Mouse (Mus musculus) intestine, embryonic 15.5 days (tissue): ENCODE results near the gene Six2. TPM values are rescaled to one million over a fixed set of nuclear protein-coding genes. Genes with fewer than 3 reads are reported as not detected.

Experiments
- ATAC-seq: fragments of 200-750 bp; cut with Nextera tagmentation; 2 replicates; pipeline ENCODE4 v1.8.0; 2017; ENCODE audit warnings: moderate TSS enrichment, moderate library complexity
- H3K27ac ChIP-seq: fragments of 300-500 bp; sonication (generic); 2 replicates; pipeline ENCODE4 v1.5.1; 2015; ENCODE audit warnings: mild to moderate bottlenecking, inconsistent platforms
- H3K27me3 ChIP-seq: fragments of 300-500 bp; sonication (generic); replicated peaks from 2 replicates; pipeline ENCODE4 v1.6.1; 2015; ENCODE audit warnings: inconsistent platforms
- H3K36me3 ChIP-seq: fragments of 300-500 bp; sonication (generic); 2 replicates; pipeline ENCODE4 v1.6.1; 2015; ENCODE audit warnings: inconsistent platforms
- H3K4me1 ChIP-seq: fragments of 300-500 bp; sonication (generic); replicated peaks from 2 replicates; pipeline ENCODE4 v1.6.1; 2015; ENCODE audit warnings: inconsistent platforms
- H3K4me2 ChIP-seq: fragments of 300-500 bp; sonication (generic); replicated peaks from 2 replicates; pipeline ENCODE4 v1.6.1; 2015; ENCODE audit warnings: mild to moderate bottlenecking, inconsistent platforms
- H3K4me3 ChIP-seq: fragments of 300-500 bp; sonication (generic); replicated peaks from 2 replicates; pipeline ENCODE4 v1.5.1; 2015; ENCODE audit warnings: inconsistent platforms
- H3K9ac ChIP-seq: fragments of 300-500 bp; sonication (generic); 2 replicates; pipeline ENCODE4 v1.6.1; 2015; ENCODE audit warnings: inconsistent platforms
- H3K9me3 ChIP-seq: fragments of 300-500 bp; sonication (generic); 2 replicates; pipeline ENCODE4 v1.6.1; 2016; ENCODE audit warnings: inconsistent platforms
- WGBS: fragments of 180-500 bp; shearing (Covaris S2); methylation state at CpG from one replicate; pipeline ENCODE4 v1.1.7; 2015; 5-methylcytosine and 5-hydroxymethylcytosine counted together
- polyA plus RNA-seq: library from polyadenylated mRNA; unstranded; fragments of >200 nt; fragmentation: Nextera tagmentation; extraction: Ambion mirVana; gene quantifications from 2 replicates; pipeline ENCODE4 v1.2.1, GENCODE M21; 2015

Gene Six2
- polyA plus RNA-seq, 1 experiment from 2014 or later, result 0.43 TPM

DNA sequence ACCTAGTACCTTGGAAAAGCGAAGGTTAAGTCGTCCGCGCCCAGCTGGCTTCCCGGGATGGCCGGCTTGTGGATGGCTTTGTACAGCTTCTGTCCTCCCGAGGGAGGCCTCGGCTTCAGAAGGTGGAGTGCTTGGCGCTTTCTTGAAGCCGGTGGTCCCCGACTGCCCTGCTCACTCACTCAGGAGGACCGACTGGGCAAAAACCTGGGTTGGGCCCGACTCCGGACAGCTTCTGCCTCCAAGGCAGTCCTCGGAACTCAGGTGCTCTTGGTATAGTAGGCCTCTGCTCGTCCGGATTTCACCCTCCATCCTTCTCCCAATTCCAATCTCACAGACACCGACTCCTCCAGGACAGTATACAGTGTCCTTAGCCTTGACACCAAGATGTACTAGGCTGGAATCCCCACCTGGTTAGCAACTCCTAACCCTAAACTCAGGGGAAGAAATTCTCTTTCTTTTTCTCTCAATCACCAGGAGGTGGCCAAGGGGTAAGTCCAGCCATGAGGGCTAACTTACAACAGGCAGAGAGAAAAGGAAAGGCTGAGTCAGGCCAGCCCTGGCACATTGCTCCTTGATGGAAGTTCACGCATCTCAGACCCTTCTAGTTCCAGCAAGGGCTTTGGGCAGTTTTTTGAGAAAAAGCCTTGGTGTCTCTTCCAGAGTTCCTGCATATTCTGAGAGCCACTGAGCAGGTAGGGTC lies 7.1 kb downstream of the Six2 start:
- no peak for ATAC-seq
- Histone ChIP-seq H3K9ac (no peak overlapping the region), H3K27ac (no peak overlapping the region), H3K4me2 (no peak overlapping the region), H3K4me3 (no peak overlapping the region), H3K4me1 (peaks cover 5% of the 10 kb centered on the region; the same call in 1 of the 2 replicates), H3K9me3 (no peaks in the 10 kb centered on the region), H3K36me3 (no peaks in the 10 kb centered on the region), H3K27me3 (peaks cover 77% of the 10 kb centered on the region)
- 7% methylated on average over 19 of the region's 19 CpGs for WGBS

DNA sequence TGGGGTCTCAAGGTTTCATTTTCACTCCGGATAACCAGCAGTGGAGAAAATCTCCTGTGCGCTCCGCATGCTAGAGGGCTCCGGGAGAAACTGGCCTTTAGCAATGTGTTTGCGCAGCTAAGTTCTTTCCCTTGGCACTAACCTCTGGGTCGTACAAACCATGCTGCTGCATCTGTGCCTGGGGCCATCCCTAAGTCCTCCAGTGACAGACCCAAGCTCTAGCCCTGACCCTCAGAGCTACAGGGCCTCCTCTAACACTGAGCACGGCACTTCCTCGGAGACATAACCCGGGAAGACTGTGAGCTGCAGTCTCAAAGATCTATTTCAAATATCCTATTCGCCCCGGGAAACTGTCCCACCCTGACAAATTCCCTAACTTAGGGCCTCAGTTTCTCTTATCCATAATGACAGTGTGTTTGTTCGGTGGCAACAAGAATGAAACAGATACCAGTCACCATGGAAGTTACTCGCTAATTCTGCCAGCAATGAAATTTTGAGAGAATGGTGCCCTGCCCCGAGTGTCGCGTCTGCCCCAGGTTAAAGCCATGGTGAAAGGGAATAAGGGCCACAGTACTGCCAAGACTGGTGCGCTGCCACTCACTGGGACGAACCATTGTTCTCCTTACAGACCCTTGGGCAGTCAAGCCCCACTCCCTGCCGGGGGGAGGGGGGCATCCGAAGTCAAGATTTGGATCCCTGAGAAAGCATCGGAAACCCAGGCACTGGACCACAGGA lies 7.8 kb downstream of the Six2 start:
- H3K4me3 ChIP-seq, result peak overlapping the region; percentile 15; the same call in 1 of the 2 replicates
- H3K9me3 ChIP-seq, result no peaks in the 10 kb centered on the region
- WGBS, result 7% methylated on average over 21 of the region's 21 CpGs
- H3K36me3 ChIP-seq, result no peaks in the 10 kb centered on the region
- no peak overlapping the region for H3K27ac ChIP-seq
- no peak for ATAC-seq
- H3K9ac ChIP-seq, result no peak overlapping the region
- H3K27me3 ChIP-seq, result peaks cover 70% of the 10 kb centered on the region
- peaks cover 5% of the 10 kb centered on the region; the same call in 1 of the 2 replicates for H3K4me1 ChIP-seq
- peak overlapping the region; percentile 40; the same call in 1 of the 2 replicates for H3K4me2 ChIP-seq

DNA sequence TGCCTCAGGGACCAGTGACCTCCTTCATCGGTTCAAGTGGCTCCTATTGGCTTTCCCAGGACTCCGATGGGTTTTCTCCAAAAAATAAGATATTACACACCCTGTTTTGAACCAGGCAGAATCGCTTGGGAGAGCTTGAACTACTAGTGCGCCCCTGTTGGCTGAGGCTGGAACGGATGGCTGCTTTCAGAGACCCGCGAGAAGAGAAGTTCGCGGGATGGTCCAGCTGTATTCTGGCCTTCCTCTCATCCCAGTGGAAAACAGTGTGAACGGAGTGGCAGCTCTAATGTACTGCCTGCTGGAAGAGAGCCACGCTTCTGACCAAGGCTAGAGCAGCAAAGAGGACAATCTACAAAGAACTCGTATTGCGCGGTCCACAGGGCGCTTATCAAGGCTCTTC lies 8.4 kb downstream of the Six2 start:
- ATAC-seq, result no peak
- no peaks in the 10 kb centered on the region for H3K9me3 ChIP-seq
- H3K27me3 ChIP-seq, result peaks cover 65% of the 10 kb centered on the region
- H3K9ac ChIP-seq, result no peak overlapping the region
- H3K4me2 ChIP-seq, result peak overlapping the region; percentile 40; the same call in 1 of the 2 replicates
- no peaks in the 10 kb centered on the region for H3K36me3 ChIP-seq
- H3K27ac ChIP-seq, result no peak overlapping the region
- H3K4me3 ChIP-seq, result peak overlapping the region; percentile 15; the same call in 1 of the 2 replicates
- WGBS, result 1% methylated on average over 15 of the region's 15 CpGs
- peaks cover 5% of the 10 kb centered on the region; the same call in 1 of the 2 replicates for H3K4me1 ChIP-seq

DNA sequence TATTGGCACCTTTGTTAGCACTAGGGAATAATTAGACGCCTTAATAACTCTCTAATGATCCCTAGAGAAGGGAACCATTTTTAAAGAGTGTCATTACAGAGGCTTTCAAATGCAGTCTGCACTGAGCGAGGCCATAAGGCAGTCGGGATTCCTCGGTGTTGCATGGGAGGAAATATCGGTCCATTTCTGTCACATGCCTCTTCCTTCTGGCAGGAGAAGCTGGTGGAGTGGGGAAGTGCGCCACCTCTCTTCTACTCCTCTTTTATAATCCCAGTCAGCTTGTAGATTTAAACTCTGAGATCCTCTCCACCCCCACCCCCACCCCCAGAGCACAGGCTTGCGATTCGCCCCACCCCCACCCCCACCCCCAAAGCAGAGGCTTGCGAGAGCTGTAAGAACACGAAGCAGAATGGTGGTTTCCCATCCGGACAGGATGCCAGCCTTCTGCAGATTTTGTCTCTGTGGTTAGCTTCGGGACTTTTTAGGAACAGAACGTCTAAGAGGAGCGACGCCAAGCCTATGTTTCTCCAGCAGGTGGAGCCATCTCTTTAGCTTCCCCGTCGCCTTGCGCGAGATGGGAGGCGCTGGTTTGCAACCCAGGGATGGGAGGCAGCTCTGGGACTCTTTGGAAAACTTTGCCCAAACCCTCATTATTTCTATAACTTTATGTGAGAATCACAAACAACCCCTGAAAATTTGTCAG lies 23.3 kb downstream of the Six2 start:
- Histone ChIP-seq H3K4me1 (no peaks in the 10 kb centered on the region), H3K27ac (no peak overlapping the region), H3K9me3 (no peaks in the 10 kb centered on the region), H3K4me3 (peak overlapping the region; percentile 20; the same call in 1 of the 2 replicates), H3K9ac (no peak overlapping the region), H3K4me2 (peak overlapping the region; percentile 43), H3K27me3 (peaks cover 28% of the 10 kb centered on the region; the same call in 1 of the 2 replicates), H3K36me3 (no peaks in the 10 kb centered on the region)
- ATAC-seq, result peak; percentile 76
- 3% methylated on average over 20 of the region's 20 CpGs for WGBS

DNA sequence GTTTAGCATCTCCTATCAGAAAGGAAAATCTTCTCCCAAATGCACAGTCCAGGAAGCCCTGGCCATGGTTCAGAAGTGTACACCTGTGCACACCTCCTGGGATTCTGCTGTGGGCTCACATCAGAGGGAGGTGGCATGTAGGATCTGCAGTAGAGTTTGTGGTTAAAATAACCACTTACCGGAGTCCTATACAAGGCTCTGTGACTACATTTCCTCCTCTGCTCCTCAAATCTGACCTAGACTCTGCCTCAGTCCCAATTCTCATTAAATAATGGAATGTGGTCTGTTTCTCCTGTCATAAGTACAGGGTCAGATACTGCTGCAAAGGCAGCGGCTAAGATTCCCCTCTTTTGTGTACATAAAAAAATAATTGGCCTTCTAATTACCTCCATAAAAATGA lies 23.9 kb downstream of the Six2 start:
- Histone ChIP-seq H3K27me3 (peaks cover 28% of the 10 kb centered on the region; the same call in 1 of the 2 replicates), H3K9me3 (no peaks in the 10 kb centered on the region), H3K27ac (no peak overlapping the region), H3K4me3 (no peak overlapping the region), H3K4me1 (no peaks in the 10 kb centered on the region), H3K4me2 (peak overlapping the region; percentile 43; the same call in 1 of the 2 replicates), H3K9ac (no peak overlapping the region), H3K36me3 (no peaks in the 10 kb centered on the region)
- WGBS, result 39% methylated on average over 2 of the region's 2 CpGs
- no peak for ATAC-seq

DNA sequence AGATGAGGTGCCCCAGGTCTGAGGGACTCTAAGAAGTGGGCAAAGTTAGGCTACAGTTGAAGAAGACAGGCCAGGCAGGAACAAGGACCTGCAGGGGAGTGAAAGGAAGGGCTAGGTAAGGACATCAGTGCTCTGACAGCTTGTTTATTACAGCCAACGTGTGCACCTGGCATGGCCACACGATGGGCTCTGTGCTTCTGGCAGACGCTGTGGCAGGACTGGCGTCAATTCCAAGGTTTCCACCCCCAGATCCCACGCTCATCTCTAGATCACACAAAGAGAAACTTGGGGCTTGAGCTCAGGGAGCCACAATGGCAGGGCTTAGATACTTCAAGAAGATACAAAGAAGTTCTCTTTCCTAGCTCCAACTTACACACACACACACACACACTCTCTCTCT lies 26.6 kb downstream of the Six2 start:
- no peak for ATAC-seq
- peaks cover 23% of the 10 kb centered on the region; the same call in 1 of the 2 replicates for H3K27me3 ChIP-seq
- no peaks in the 10 kb centered on the region for H3K36me3 ChIP-seq
- H3K9ac ChIP-seq, result no peak overlapping the region
- H3K27ac ChIP-seq, result no peak overlapping the region
- no peaks in the 10 kb centered on the region for H3K4me1 ChIP-seq
- H3K9me3 ChIP-seq, result no peaks in the 10 kb centered on the region
- WGBS, result 55% methylated on average over 5 of the region's 5 CpGs
- no peak overlapping the region for H3K4me3 ChIP-seq
- no peak overlapping the region for H3K4me2 ChIP-seq

DNA sequence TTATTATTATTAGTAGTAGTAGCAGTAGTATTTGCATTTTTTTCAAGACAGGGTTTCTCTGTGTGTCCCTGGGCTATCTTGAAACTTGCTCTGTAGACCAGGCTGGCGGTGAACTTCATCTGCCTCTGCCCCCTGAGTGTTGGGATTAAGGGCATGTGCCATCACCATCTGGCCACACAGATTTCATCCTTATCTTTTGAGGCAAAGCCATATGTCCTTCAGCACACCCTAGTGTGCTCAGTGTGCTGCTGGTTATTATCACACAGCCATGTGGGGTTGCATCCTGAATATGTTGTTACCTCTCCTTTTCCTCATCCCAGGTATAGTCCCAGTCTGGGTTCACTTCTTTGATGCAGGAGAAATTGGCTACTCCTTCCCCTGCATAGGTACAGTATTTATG lies 28.1 kb downstream of the Six2 start:
- Histone ChIP-seq H3K4me1 (no peaks in the 10 kb centered on the region), H3K4me3 (no peak overlapping the region), H3K36me3 (no peaks in the 10 kb centered on the region), H3K27ac (no peak overlapping the region), H3K27me3 (peaks cover 17% of the 10 kb centered on the region; the same call in 1 of the 2 replicates), H3K9ac (no peak overlapping the region), H3K4me2 (no peak overlapping the region), H3K9me3 (no peaks in the 10 kb centered on the region)
- ATAC-seq, result no peak
- WGBS, result 81% methylated on average over 1 of the region's 1 CpGs

DNA sequence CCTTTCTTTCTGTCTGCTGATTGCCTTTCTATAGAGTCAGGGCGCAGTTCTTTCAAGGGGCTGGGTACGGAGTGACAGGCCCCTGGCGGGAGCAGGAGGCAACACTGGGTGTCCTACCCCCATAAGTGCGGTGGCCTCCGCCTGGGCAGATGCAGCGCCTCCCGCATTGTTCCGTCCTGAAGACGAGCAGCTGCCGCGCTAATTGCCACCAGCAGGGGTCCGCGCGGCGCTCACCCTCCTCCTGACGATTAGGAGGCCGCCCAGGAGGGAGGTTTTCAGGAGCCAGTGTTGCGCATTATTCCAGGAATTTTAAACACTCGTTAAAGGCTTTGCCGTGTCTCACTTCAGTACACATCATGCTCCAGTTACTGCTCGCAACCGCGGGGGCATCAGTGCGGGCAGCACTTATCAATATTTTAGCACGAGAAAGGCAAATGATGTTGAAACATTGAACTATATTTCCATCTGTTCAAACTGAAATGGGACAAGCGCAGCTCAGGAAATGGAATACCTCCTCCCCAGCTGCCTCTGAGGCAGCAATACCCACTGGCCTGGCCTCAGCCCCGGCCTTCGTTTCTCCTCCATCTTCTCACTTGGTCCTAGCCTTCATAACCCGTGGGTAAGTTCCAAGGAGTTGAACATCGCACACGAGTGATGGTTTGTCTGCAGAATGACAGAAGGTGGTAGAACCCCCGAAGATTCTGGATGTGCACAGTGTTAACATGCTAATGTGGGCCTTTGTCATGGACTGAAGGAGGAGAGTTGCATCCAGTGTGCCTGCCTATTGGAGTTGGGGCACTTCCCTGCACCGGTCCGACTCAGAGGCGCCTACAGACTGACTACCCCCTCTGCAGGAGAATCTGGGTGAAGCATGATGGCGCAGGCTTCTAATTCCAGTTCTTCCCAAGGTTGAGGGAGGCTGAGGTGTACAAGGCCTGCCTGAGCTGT lies 42.1 kb downstream of the Six2 start:
- Histone ChIP-seq H3K4me3 (peak overlapping the region; percentile 30), H3K4me1 (no peaks in the 10 kb centered on the region; the same call in 1 of the 2 replicates), H3K9me3 (no peaks in the 10 kb centered on the region), H3K27me3 (peaks cover 42% of the 10 kb centered on the region), H3K36me3 (no peaks in the 10 kb centered on the region), H3K9ac (no peak overlapping the region; the same call in 1 of the 2 replicates), H3K27ac (no peak overlapping the region), H3K4me2 (peak overlapping the region; percentile 67)
- ATAC-seq, result peak; percentile 72
- 6% methylated on average over 36 of the region's 36 CpGs for WGBS

DNA sequence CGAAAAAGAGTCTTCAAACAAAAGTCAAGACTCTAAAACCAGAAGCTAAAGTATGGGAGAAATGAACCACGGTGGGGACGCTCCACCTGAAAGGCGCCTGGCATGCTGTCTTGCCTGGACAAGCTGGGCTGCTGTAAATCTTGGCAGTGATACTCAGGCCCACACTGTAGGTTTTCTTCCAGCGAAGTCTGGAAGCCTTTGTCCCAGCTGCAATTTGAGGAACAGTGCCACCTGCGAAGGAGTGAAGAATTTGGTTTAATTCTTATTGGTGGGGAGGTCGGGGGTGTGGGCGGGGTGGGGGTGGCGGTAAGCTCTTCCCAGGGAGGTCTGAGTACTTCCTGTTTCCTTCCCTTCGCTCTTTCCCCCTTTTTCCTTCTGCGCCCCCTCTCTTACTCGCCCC lies 42.8 kb downstream of the Six2 start:
- peak overlapping the region; percentile 67 for H3K4me2 ChIP-seq
- H3K36me3 ChIP-seq, result no peaks in the 10 kb centered on the region
- H3K9me3 ChIP-seq, result no peaks in the 10 kb centered on the region
- ATAC-seq, result no peak
- WGBS, result 13% methylated on average over 10 of the region's 12 CpGs
- H3K27me3 ChIP-seq, result peaks cover 45% of the 10 kb centered on the region
- H3K4me3 ChIP-seq, result peak overlapping the region; percentile 30
- H3K4me1 ChIP-seq, result no peaks in the 10 kb centered on the region; the same call in 1 of the 2 replicates
- no peak overlapping the region; the same call in 1 of the 2 replicates for H3K9ac ChIP-seq
- H3K27ac ChIP-seq, result no peak overlapping the region

DNA sequence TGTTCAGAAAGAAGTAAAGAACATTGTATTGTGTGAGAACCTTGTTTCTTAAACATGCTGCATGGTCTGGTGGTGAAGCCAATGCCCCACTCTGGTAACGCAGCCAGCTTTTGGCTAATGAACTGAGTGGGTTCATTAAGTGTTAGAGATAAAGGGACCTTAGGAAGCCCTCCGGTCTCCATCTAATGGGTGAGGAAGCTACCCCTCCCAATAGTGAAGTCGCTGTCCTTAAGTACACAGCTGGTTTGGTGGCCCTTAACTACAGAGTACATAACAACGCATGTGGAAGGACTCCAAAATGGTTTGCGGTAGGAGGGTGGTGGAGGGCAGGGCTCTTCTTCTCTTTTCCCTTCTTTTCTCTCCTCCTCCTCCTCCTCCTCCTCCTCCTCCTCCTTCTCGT lies 50.2 kb downstream of the Six2 start:
- no peak overlapping the region for H3K4me2 ChIP-seq
- WGBS, result 51% methylated on average over 6 of the region's 6 CpGs
- H3K27me3 ChIP-seq, result peaks cover 41% of the 10 kb centered on the region
- H3K36me3 ChIP-seq, result no peaks in the 10 kb centered on the region
- no peak overlapping the region for H3K9ac ChIP-seq
- no peak overlapping the region for H3K4me3 ChIP-seq
- H3K4me1 ChIP-seq, result no peaks in the 10 kb centered on the region
- no peaks in the 10 kb centered on the region for H3K9me3 ChIP-seq
- no peak overlapping the region for H3K27ac ChIP-seq
- ATAC-seq, result no peak
